Mouse (Mus musculus): ENCODE measurements around the gene Bola2.
"Not testable (repeated sequence)": the region's sequence is repeated elsewhere in the genome, so short reads cannot be mapped to it uniquely, and the experiment has no call there.

DNA sequence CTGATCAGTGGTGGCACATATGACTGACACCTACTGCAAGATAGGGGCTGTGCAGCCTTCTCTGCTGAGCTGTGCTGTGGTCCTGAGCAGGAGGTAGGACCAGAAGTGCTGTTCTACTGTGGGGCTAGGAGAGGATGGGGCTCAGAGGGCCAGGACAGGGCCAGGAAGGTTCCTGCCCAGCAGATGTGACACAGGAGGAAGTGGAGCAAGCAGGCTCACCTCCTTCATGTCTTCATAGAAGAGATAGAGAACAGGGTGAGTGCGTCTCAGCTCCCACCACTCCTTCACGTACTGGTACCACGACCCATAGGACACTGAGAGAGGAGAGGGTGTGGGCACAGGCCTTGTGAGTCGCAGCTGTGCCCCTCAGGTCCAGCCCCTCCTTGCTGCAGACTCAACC is 7.0 kb upstream of the Bola2 start:
- TF ChIP-seq CTCF (IDR thresholded peaks at IDR 0.05; ENCODE audit: control insufficient read depth, insufficient read depth, low read length); POLR2A (IDR thresholded peaks at IDR 0.05; ENCODE audit: borderline replicate concordance, control insufficient read depth, low read depth, low read length): not testable (repeated sequence)

Measured in bone marrow, adult 2 months (tissue).